Mouse (Mus musculus) stomach, embryonic 15.5 days (tissue): ENCODE measurements around the gene Csf1. TPM values are rescaled to one million over a fixed set of nuclear protein-coding genes. Genes with fewer than 3 reads are reported as not detected.

Experiments used
- ATAC-seq: fragments of 200-750 bp; cut with Nextera tagmentation; 2 replicates; pipeline ENCODE4 v1.8.0; 2017; ENCODE audit warnings: low read depth, moderate number of reproducible peaks, moderate TSS enrichment; ENCODE audit not compliant: insufficient read depth, low FRiP score
- H3K27ac ChIP-seq: fragments of 300-500 bp; sonication (generic); 2 replicates; pipeline ENCODE4 v1.5.1; 2015; ENCODE audit warnings: mild to moderate bottlenecking, inconsistent platforms
- H3K27me3 ChIP-seq: fragments of 300-500 bp; sonication (generic); replicated peaks from 2 replicates; pipeline ENCODE4 v1.6.1; 2015; ENCODE audit warnings: inconsistent platforms
- H3K36me3 ChIP-seq: fragments of 300-500 bp; sonication (generic); 2 replicates; pipeline ENCODE4 v1.6.1; 2015; ENCODE audit warnings: inconsistent platforms
- H3K4me1 ChIP-seq: fragments of 300-500 bp; sonication (generic); 2 replicates; pipeline ENCODE4 v1.6.1; 2015; ENCODE audit warnings: inconsistent platforms
- H3K4me2 ChIP-seq: fragments of 300-500 bp; sonication (generic); 2 replicates; pipeline ENCODE4 v1.6.1; 2015; ENCODE audit warnings: mild to moderate bottlenecking, inconsistent platforms
- H3K4me3 ChIP-seq: fragments of 300-500 bp; sonication (generic); replicated peaks from 2 replicates; pipeline ENCODE4 v1.5.1; 2015; ENCODE audit warnings: inconsistent platforms
- H3K9ac ChIP-seq: fragments of 300-500 bp; sonication (generic); 2 replicates; pipeline ENCODE4 v1.6.1; 2015; ENCODE audit warnings: inconsistent platforms
- H3K9me3 ChIP-seq: fragments of 300-500 bp; sonication (generic); 2 replicates; pipeline ENCODE4 v1.6.1; 2016; ENCODE audit warnings: inconsistent platforms
- WGBS: fragments of 180-500 bp; shearing (Covaris S2); methylation state at CpG from one replicate; pipeline ENCODE4 v1.1.7; 2015; 5-methylcytosine and 5-hydroxymethylcytosine counted together
- polyA plus RNA-seq: library from polyadenylated mRNA; unstranded; fragments of >200 nt; fragmentation: Nextera tagmentation; extraction: Ambion mirVana; gene quantifications from 2 replicates; pipeline ENCODE4 v1.2.1, GENCODE M21; 2015

The Csf1 gene
- polyA plus RNA-seq, 1 experiment from 2014 or later = 14.7 TPM

DNA sequence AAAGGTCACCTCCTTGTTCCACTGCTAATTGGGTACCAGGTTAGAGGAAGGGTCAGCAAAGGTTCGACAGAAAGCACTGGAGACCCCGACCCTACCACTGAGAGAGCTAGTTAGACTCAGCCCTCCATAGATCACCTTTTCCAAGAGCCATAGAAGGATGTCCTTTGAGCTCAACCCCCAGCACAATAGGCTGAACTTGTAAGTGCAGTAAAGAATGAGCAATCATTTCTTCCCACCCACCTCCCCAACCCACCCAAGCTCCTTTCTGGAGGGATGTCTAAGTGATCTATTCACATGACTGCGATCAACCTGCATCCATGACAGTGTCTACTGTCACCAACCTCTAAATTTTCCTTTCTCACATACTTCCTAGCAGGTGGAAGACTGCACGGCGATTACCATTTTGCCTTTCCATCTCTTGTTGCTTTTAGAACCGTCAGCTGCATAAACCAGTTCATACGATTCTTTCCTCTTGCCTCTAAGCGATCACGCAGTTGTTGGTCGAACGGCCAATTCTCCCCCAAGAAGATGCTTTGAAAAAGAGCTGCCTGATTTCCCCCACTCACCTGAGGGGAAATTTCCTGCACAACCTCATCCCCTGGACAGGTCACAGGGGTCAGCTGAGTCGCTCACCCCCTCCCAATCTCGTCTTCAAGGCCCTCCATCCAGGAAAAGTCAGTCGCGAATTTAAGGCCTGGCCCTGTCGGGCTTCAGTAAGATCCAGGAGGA lies 64.9 kb downstream of the Csf1 start:
- peak overlapping the region; percentile 73 for H3K4me2 ChIP-seq
- peak overlapping the region; percentile 90 for H3K9ac ChIP-seq
- peak overlapping the region; percentile 90 for H3K27ac ChIP-seq
- no peaks in the 10 kb centered on the region for H3K9me3 ChIP-seq
- WGBS = 4% methylated on average over 16 of the region's 16 CpGs
- no peak for ATAC-seq
- H3K4me3 ChIP-seq = peak overlapping the region; percentile 85
- no peaks in the 10 kb centered on the region for H3K36me3 ChIP-seq
- no peaks in the 10 kb centered on the region for H3K27me3 ChIP-seq
- peaks cover 19% of the 10 kb centered on the region for H3K4me1 ChIP-seq

DNA sequence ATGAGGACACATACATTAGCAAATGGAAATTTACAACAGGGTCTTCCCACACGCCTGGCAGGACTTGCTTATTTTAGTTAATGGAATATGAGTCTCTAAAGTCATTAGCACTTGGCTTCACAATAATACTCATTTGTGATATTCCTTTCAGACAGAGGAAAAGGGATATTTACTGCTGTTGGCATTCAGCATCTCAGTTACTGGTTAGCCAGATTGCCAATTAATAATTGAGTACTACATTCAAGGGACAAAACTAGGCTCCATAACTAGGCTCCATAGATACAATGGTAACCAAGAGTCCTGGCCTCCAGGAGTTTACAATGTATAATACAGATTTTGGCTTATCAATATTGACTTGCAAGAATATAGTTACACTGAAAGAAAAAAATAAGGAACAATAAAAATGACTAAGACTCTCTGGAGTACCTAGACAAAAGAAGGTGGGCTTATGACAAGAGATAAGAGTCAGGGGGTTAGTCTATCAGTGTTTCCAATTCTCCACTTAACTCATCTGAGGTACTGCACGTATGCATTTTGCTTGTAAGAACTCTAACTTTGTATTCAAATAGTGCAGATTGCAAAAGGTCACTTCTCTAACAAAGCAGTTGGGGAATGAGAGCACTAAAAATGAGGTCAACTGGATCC lies 65.9 kb downstream of the Csf1 start:
- 53% methylated on average over 2 of the region's 2 CpGs for WGBS
- no peak for ATAC-seq

More for the DNA sequence above, 65.9 kb downstream of the Csf1 start:
- no peaks in the 10 kb centered on the region for H3K9me3 ChIP-seq
- H3K4me1 ChIP-seq = peaks cover 23% of the 10 kb centered on the region
- peak overlapping the region; percentile 73 for H3K4me2 ChIP-seq
- no peak overlapping the region for H3K27ac ChIP-seq
- no peaks in the 10 kb centered on the region for H3K27me3 ChIP-seq
- H3K4me3 ChIP-seq = peak overlapping the region; percentile 85
- H3K36me3 ChIP-seq = no peaks in the 10 kb centered on the region
- no peak overlapping the region for H3K9ac ChIP-seq

Other genes with a start within 250 kb of the Csf1 start
- gene Slc6a17, start 242.5 kb downstream of the Csf1 start, polyA plus RNA-seq = 2.8 and 4.0 TPM in 2 replicates
- gene Ubl4b, start 205.4 kb downstream of the Csf1 start, polyA plus RNA-seq = not detected in 2 replicates
- not detected in 2 replicates for gene Alx3, start 165.4 kb downstream of the Csf1 start, polyA plus RNA-seq
- not detected in 2 replicates for gene Gm10961, start 129.1 kb downstream of the Csf1 start, polyA plus RNA-seq
- gene Strip1, start 128.8 kb downstream of the Csf1 start, polyA plus RNA-seq = 37.9 and 41.1 TPM in 2 replicates
- gene Ahcyl1, start 63.9 kb downstream of the Csf1 start, polyA plus RNA-seq = 73.5 and 84.9 TPM in 2 replicates
- 34.9 and 49.0 TPM in 2 replicates for gene Eps8l3, start 116.8 kb upstream of the Csf1 start, polyA plus RNA-seq
- gene Gstm5, start 135.4 kb upstream of the Csf1 start, polyA plus RNA-seq = 149 and 159 TPM in 2 replicates
- 27.1 and 34.6 TPM in 2 replicates for gene Gstm7, start 171.3 kb upstream of the Csf1 start, polyA plus RNA-seq
- 9.3 and 12.4 TPM in 2 replicates for gene Gstm6, start 183.3 kb upstream of the Csf1 start, polyA plus RNA-seq
- gene Gstm3, start 208.8 kb upstream of the Csf1 start, polyA plus RNA-seq = 70.3 and 88.2 TPM in 2 replicates
- gene Gstm2, start 226.0 kb upstream of the Csf1 start, polyA plus RNA-seq = 173 and 200 TPM in 2 replicates